Mouse (Mus musculus) neural tube, embryonic 12.5 days (tissue): ENCODE results near the gene Tmem132c. TPM values are rescaled to one million over a fixed set of nuclear protein-coding genes. Genes with fewer than 3 reads are reported as not detected.

Experiments
- ATAC-seq: fragments of 200-750 bp; cut with Nextera tagmentation; 2 replicates; pipeline ENCODE4 v1.8.0; 2017; ENCODE audit warnings: low read depth, mild to moderate bottlenecking, moderate TSS enrichment, moderate library complexity; ENCODE audit not compliant: low FRiP score
- H3K27ac ChIP-seq: fragments of 300-500 bp; sonication (generic); 2 replicates; pipeline ENCODE4 v1.5.1; 2016
- H3K27me3 ChIP-seq: fragments of 300-500 bp; sonication (generic); replicated peaks from 2 replicates; pipeline ENCODE4 v1.6.1; 2016; ENCODE audit warnings: mild to moderate bottlenecking
- H3K36me3 ChIP-seq: fragments of 300-500 bp; sonication (generic); 2 replicates; pipeline ENCODE4 v1.6.1; 2016; ENCODE audit warnings: mild to moderate bottlenecking
- H3K4me1 ChIP-seq: fragments of 300-500 bp; sonication (generic); 2 replicates; pipeline ENCODE4 v1.6.1; 2016
- H3K4me2 ChIP-seq: fragments of 300-500 bp; sonication (generic); replicated peaks from 2 replicates; pipeline ENCODE4 v1.6.1; 2016; ENCODE audit warnings: mild to moderate bottlenecking
- H3K4me3 ChIP-seq: fragments of 300-500 bp; sonication (generic); 2 replicates; pipeline ENCODE4 v1.5.1; 2016
- H3K9ac ChIP-seq: fragments of 300-500 bp; sonication (generic); 2 replicates; pipeline ENCODE4 v1.6.1; 2016; ENCODE audit warnings: mild to moderate bottlenecking
- H3K9me3 ChIP-seq: fragments of 300-500 bp; sonication (generic); 2 replicates; pipeline ENCODE4 v1.6.1; 2016; ENCODE audit warnings: mild to moderate bottlenecking
- WGBS: fragments of 180-500 bp; shearing (Covaris S2); methylation state at CpG from one replicate; pipeline ENCODE4 v1.1.7; 2016; 5-methylcytosine and 5-hydroxymethylcytosine counted together
- polyA plus RNA-seq: library from polyadenylated mRNA; unstranded; fragments of >200 nt; fragmentation: Nextera tagmentation; extraction: Ambion mirVana; gene quantifications from 2 replicates; pipeline ENCODE4 v1.2.1, GENCODE M21; 2016

Gene Tmem132c
- polyA plus RNA-seq, 1 experiment from 2014 or later, result 24.5 TPM

DNA sequence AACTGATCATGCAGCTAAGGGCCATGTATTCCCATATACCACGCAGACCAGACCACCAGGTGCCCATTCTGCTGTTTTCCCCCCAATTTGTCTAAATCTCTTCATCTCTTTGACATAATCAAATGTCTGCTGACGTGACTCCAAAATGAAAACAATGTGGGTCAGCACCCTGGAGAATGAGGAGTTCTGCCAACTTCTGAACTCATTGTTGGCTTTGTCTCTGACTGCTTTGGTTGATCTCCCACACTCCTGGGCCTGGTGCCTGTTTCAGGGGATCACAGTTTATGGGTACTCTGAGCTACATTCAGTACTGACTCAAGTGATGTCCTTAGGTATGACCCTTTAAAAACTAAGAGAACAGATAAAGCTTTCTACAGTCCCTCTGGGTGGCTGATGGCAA, 137.7 kb downstream of the Tmem132c start:
- no peaks in the 10 kb centered on the region for H3K4me1 ChIP-seq
- no peak overlapping the region for H3K9ac ChIP-seq
- WGBS, result 85% methylated on average over 2 of the region's 2 CpGs
- no peak overlapping the region for H3K27ac ChIP-seq
- no peak overlapping the region for H3K4me2 ChIP-seq
- peaks cover 5% of the 10 kb centered on the region; the same call in 1 of the 2 replicates for H3K9me3 ChIP-seq
- H3K36me3 ChIP-seq, result no peaks in the 10 kb centered on the region
- H3K4me3 ChIP-seq, result no peak overlapping the region
- no peak for ATAC-seq
- no peaks in the 10 kb centered on the region for H3K27me3 ChIP-seq

DNA sequence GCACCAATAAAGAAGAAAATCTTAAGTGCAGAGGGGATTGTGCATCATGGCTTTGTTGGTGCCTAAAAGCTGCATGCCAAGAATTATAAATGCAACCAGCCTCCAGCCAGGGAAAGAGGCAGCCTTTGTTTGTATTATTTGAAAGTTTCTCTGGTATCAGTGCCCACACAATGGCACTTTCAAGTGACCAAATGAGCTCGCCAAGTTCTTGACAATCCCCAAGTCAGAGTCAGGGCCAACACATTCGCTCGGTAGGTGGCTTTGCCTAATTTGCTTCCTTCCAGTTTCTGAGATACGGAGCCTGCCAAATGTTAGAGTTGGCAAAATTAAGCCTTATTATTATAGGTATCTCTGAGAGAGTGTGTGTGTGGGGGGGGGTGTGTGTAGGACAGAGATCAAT, 139.6 kb downstream of the Tmem132c start:
- WGBS, result 49% methylated on average over 4 of the region's 4 CpGs

GRCm38 (mm10) chr5:127382571-127382970, 141.0 kb downstream of the Tmem132c start:
- Histone ChIP-seq H3K36me3 (no peaks in the 10 kb centered on the region), H3K27me3 (no peaks in the 10 kb centered on the region), H3K4me3 (no peak overlapping the region), H3K27ac (no peak overlapping the region), H3K4me1 (no peaks in the 10 kb centered on the region), H3K4me2 (no peak overlapping the region), H3K9me3 (no peaks in the 10 kb centered on the region), H3K9ac (no peak overlapping the region)
- WGBS, result 71% methylated on average over 5 of the region's 5 CpGs
- no peak for ATAC-seq

More for the DNA sequence above, 139.6 kb downstream of the Tmem132c start:
- H3K4me1 ChIP-seq, result no peaks in the 10 kb centered on the region
- no peaks in the 10 kb centered on the region for H3K36me3 ChIP-seq
- no peak overlapping the region for H3K4me2 ChIP-seq
- no peaks in the 10 kb centered on the region for H3K27me3 ChIP-seq
- H3K4me3 ChIP-seq, result no peak overlapping the region
- no peaks in the 10 kb centered on the region for H3K9me3 ChIP-seq
- no peak overlapping the region for H3K9ac ChIP-seq
- no peak overlapping the region for H3K27ac ChIP-seq
- ATAC-seq, result no peak

- Histone ChIP-seq H3K9me3 (peaks cover 10% of the 10 kb centered on the region; the same call in 1 of the 2 replicates), H3K27me3 (no peaks in the 10 kb centered on the region), H3K9ac (no peak overlapping the region), H3K4me3 (no peak overlapping the region), H3K36me3 (no peaks in the 10 kb centered on the region), H3K4me2 (no peak overlapping the region), H3K4me1 (no peaks in the 10 kb centered on the region), H3K27ac (no peak overlapping the region)
- ATAC-seq, result no peak
- 89% methylated on average over 5 of the region's 5 CpGs for WGBS
Observed at GRCm38 (mm10) chr5:127391187-127391586, 149.6 kb downstream of the Tmem132c start.

GRCm38 (mm10) chr5:127396889-127397288, 155.3 kb downstream of the Tmem132c start:
- Histone ChIP-seq H3K4me3 (no peak overlapping the region), H3K36me3 (no peaks in the 10 kb centered on the region), H3K27me3 (no peaks in the 10 kb centered on the region), H3K9ac (no peak overlapping the region), H3K9me3 (no peaks in the 10 kb centered on the region), H3K4me2 (no peak overlapping the region), H3K4me1 (peaks cover 5% of the 10 kb centered on the region), H3K27ac (no peak overlapping the region)
- WGBS, result 84% methylated on average over 9 of the region's 9 CpGs
- no peak for ATAC-seq

DNA sequence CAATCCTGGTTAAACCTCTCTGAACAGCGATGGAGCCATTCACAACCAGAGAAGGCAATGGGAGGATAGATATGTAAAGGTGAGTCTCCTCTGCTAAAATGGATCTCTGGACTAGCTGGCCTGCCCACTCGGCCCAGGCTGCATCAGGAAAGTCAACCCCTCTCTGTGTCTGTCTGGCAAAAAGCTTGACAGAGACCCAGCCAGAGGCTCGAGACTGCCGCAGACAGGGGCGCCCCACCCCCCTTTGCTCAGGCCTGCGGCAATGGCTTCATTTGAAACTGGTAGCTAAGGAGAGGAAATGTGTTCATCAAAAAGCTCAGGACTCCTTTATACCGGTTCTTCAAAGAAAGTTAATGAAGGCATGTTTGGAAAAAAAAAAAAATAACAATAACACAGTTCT, 156.4 kb downstream of the Tmem132c start:
- Histone ChIP-seq H3K4me3 (no peak overlapping the region), H3K9me3 (no peaks in the 10 kb centered on the region), H3K4me2 (peak overlapping the region; percentile 27; the same call in 1 of the 2 replicates), H3K27me3 (no peaks in the 10 kb centered on the region), H3K4me1 (peaks cover 5% of the 10 kb centered on the region), H3K36me3 (no peaks in the 10 kb centered on the region), H3K9ac (no peak overlapping the region), H3K27ac (no peak overlapping the region)
- no peak for ATAC-seq
- 12% methylated on average over 7 of the region's 7 CpGs for WGBS

DNA sequence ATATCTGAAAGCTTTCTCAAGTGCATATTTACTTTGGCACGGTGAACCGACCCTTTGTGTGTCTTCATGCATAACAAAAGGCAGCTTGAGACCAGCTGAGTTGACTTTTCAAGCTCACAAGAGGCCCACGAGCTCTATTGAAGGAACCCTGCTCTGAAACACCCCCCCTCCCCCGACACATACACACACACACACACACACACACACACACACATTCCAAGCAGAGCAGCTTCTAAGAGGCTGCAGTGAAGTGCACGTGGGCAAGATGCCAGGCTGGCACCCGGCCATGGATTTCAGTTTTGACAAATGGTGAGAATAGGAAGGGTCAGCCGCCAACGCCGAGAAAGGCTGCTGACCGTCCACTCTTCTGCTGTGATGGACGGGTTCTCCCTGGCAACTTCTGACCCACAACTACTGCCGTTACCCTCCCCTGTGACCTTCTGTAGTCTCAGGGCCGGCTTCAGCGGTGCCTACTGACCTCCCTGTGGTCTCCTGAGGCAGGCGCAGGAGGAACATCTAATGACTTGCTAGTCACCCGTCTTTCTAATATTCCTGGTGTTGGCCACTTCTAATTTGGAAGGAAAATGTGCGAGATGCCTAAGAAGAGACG, 163.9 kb downstream of the Tmem132c start:
- Histone ChIP-seq H3K9ac (no peak overlapping the region), H3K36me3 (no peaks in the 10 kb centered on the region), H3K4me1 (peaks cover 17% of the 10 kb centered on the region), H3K9me3 (no peaks in the 10 kb centered on the region), H3K4me3 (no peak overlapping the region), H3K4me2 (0 out of 2 replicates have a peak overlapping the region, but pooled peaks have one; percentile 6), H3K27ac (no peak overlapping the region), H3K27me3 (no peaks in the 10 kb centered on the region)
- ATAC-seq, result peak; percentile 75
- 30% methylated on average over 18 of the region's 18 CpGs for WGBS

DNA sequence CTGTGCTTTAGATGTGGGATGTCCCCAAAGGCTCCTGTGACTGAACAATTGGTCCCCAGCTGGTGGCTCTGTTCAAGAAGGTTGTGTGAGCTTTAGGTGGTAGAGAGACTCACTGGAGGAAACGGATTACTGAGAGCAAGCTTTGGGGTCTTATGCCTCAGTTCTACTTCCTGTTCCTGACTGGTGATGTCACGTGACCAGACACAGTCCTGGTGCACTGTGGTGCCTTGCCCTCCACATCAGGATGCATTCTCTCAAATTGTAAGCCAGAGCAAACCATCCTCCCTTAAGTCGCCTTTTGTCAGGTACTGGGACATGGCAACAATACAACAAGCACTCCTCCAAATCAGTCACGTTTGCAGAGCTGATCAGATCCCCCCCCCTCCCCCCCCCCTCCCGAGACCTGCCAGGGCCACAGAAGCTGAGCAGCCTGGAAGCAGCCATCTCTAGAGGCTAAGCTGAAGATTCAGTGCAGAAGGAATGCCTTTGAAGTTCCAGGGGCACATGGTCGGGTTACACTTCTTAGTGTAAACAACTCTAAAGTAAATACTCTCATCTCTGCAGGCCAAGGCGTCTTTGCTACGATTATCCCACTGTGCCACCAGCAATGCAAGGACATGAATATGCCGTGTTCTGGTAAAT, 164.5 kb downstream of the Tmem132c start:
- Histone ChIP-seq H3K27ac (no peak overlapping the region), H3K9ac (no peak overlapping the region), H3K9me3 (no peaks in the 10 kb centered on the region), H3K4me3 (no peak overlapping the region), H3K4me2 (0 out of 2 replicates have a peak overlapping the region, but pooled peaks have one; percentile 6), H3K27me3 (no peaks in the 10 kb centered on the region), H3K36me3 (no peaks in the 10 kb centered on the region), H3K4me1 (peaks cover 17% of the 10 kb centered on the region)
- WGBS, result 35% methylated on average over 9 of the region's 9 CpGs
- ATAC-seq, result no peak

GRCm38 (mm10) chr5:127416536-127416935, 174.9 kb downstream of the Tmem132c start:
- Histone ChIP-seq H3K36me3 (no peaks in the 10 kb centered on the region), H3K4me2 (no peak overlapping the region), H3K9ac (no peak overlapping the region), H3K9me3 (no peaks in the 10 kb centered on the region), H3K27me3 (no peaks in the 10 kb centered on the region), H3K4me1 (no peaks in the 10 kb centered on the region), H3K27ac (no peak overlapping the region), H3K4me3 (no peak overlapping the region)
- WGBS, result 70% methylated on average over 7 of the region's 7 CpGs
- no peak for ATAC-seq

DNA sequence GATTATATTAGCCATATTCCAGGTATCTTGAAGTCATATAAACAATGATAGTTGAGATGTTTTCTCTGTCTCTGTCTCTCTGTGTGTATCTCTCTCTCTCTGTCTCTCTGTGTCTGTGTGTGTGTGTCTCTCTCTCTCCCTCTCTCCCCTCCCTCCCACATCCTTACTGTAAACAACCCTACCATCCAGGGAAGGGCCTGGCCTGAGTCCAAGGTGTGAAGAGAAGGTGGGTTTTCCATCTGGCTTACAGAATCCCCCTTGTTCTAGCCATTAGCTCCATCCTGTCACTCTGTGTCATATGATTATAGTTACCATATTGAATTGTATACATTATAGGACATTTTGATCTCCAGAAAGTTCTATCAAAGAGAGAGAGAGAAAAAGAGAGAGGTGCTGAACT, 182.3 kb downstream of the Tmem132c start:
- no peaks in the 10 kb centered on the region for H3K4me1 ChIP-seq
- no peaks in the 10 kb centered on the region for H3K36me3 ChIP-seq
- no peak overlapping the region for H3K9ac ChIP-seq
- H3K27me3 ChIP-seq, result no peaks in the 10 kb centered on the region
- H3K4me2 ChIP-seq, result no peak overlapping the region
- H3K4me3 ChIP-seq, result no peak overlapping the region
- no peak overlapping the region for H3K27ac ChIP-seq
- ATAC-seq, result no peak
- no peaks in the 10 kb centered on the region for H3K9me3 ChIP-seq

DNA sequence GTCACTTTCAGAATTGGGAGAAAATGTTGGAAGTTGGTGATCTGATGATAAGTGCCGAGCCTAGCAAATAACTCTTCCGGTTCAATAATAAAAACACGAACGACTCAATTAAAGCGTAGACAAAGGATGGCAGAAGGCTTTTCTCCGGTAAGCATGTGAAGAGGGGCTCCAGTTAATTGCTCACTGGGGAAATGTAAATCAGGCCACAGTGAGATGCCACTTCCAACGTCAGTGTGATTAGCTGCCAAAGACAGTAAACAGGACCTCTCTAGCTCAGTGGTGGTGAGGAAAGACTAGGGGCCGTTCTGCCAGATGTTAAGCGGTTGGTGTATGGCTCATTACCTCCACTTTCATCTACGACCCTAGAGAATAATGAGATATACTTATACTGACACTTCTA, 187.5 kb downstream of the Tmem132c start:
- no peak overlapping the region for H3K4me2 ChIP-seq
- H3K27me3 ChIP-seq, result no peaks in the 10 kb centered on the region
- H3K4me3 ChIP-seq, result no peak overlapping the region
- H3K36me3 ChIP-seq, result no peaks in the 10 kb centered on the region
- WGBS, result 34% methylated on average over 10 of the region's 10 CpGs
- H3K9me3 ChIP-seq, result no peaks in the 10 kb centered on the region
- no peak for ATAC-seq
- H3K27ac ChIP-seq, result no peak overlapping the region
- H3K9ac ChIP-seq, result no peak overlapping the region
- no peaks in the 10 kb centered on the region for H3K4me1 ChIP-seq

DNA sequence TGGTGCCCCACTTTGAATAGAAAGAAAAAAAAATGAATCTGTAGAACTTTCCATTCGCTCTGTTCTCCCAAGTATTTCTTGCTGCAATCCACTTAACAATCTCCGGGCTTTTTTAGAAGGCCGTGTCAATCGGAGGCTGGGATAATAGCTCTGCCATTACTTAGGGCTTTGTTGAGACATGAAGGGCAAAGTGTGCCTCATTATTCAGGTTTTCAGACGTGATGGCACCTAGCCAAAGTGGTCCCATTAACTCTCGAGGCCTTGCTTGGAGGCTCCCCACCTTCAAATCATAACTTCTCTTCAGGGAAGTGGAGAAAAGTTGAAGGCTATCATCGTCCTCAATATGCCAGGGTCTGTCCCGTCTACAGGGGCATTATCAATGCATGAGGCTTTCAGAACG, 190.0 kb downstream of the Tmem132c start:
- no peaks in the 10 kb centered on the region for H3K9me3 ChIP-seq
- H3K4me3 ChIP-seq, result no peak overlapping the region
- H3K27me3 ChIP-seq, result no peaks in the 10 kb centered on the region
- no peaks in the 10 kb centered on the region for H3K36me3 ChIP-seq
- H3K4me2 ChIP-seq, result no peak overlapping the region
- WGBS, result 62% methylated on average over 9 of the region's 9 CpGs
- H3K9ac ChIP-seq, result no peak overlapping the region
- ATAC-seq, result no peak
- no peak overlapping the region for H3K27ac ChIP-seq
- no peaks in the 10 kb centered on the region for H3K4me1 ChIP-seq

- ATAC-seq, result no peak
Observed at GRCm38 (mm10) chr5:127436836-127437235, 195.2 kb downstream of the Tmem132c start.

More at GRCm38 (mm10) chr5:127436836-127437235, 195.2 kb downstream of the Tmem132c start:
- peaks cover 8% of the 10 kb centered on the region; the same call in 1 of the 2 replicates for H3K9me3 ChIP-seq
- H3K27me3 ChIP-seq, result no peaks in the 10 kb centered on the region
- H3K4me2 ChIP-seq, result no peak overlapping the region
- no peak overlapping the region for H3K4me3 ChIP-seq
- WGBS, result 96% methylated on average over 5 of the region's 5 CpGs
- H3K36me3 ChIP-seq, result no peaks in the 10 kb centered on the region
- H3K9ac ChIP-seq, result no peak overlapping the region
- no peaks in the 10 kb centered on the region for H3K4me1 ChIP-seq
- no peak overlapping the region for H3K27ac ChIP-seq
